Mouse (Mus musculus) layer of hippocampus, postnatal 14 days (tissue): ENCODE measurements around the gene Gm9803. TPM values are rescaled to one million over a fixed set of nuclear protein-coding genes. Genes with fewer than 3 reads are reported as not detected.

Source experiments
- DNase-seq, 2 experiments: peaks; one replicate each; pipeline ENCODE4 v3.0.0; 2021 to 2022; ENCODE audit warnings: low spot score in 2 of 2, mixed read lengths in 1 of 2
- total RNA-seq, 2 experiments: library from RNA; stranded (reverse); gene quantifications; 2 replicates each; pipeline ENCODE4 v1.2.3; 2021

Gm9803 gene
- total RNA-seq, 2 experiments from 2014 or later: 10.7 TPM; not detected in 1

DNA sequence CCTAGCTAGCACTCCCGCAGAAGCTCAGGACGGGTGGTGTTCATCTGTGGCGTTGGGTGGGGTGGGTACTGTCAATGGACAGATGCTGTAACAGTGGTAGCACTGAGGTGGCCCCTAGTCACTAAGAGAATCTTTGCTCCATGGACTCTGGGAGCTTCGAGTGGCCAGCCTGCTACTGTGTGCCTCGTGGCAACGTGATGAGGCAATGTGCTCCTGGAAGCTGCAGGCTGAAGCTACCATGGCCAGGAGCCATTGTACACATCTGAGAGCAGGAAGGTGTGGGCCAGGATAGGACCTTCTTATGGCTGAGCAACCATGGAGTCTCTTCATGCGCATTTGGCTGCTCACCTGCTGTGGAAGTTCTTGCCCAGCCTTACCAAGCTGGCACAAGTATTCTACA is 14.7 kb upstream of the Gm9803 start:
- no peak for DNase-seq

DNA sequence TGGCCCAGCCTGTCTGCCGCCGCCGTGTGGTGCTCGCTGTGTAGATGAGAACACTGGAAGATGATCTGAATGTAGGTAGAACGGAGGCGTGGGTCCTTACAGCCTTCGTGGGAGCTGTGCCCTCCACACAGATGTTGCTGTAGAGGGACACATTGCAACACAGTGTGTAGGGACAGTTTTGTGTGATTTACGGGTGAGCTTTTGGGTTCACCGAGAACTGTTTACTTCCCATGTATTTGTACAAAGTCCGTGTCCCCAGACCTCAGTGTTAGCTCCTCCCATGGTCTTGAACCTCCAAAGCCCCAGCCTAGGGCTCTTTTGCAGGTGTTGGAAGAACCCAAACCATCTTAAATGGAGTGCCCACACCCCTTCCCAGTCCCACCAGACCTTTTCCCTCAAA is 10.9 kb upstream of the Gm9803 start:
- DNase-seq: no peak

DNA sequence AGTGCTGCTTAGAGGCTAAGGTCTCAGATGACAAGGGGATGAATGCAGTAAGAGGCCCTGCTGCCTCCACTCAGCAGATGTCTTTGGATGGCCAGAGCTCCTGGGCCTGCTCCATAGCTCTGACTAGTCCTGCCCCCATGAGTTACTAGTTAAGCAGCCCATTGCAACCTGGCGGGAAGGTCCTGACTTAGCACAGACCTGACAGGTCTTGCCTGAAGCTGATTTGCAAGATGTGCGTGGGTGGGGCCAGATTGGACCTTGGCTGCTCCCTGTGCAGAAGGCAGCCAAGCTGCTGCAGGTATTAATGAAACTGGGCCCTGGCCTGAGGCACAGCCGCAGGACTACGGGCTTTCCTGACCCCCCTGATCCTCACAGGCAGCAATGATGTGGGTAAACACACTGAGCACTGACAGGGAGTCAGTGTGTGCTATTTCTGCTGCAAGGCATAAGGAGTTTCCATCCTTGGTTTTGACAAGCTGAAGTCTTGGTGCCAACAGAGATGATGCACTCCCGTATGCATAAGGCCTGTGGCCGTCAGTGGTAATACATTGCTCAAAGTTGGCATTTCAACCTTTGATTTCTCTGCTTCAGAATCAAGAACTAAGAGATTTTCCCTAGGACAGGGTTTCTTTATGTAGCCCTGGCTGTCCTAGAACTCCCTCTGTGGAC is 6.8 kb upstream of the Gm9803 start:
- DNase-seq: no peak

DNA sequence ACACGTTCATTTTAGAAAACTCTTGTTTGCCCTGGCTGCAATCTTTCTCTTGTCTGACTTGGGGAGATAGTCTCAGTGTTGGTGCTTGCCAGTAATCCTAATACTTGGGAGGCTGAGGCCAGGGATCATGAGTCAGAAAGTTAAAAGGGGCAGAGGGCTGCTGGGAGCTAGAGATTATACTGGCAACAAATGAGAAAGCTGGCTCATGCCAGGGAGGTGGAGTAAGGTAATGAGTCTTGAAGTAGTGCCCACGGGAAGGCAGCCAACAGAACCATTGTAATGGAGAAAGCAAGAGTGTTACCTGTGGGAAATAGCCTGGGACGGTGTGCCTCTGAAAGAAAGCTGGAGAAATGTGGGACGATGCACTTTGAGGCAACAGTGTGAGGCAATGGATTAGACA is 6.0 kb upstream of the Gm9803 start:
- DNase-seq: no peak

DNA sequence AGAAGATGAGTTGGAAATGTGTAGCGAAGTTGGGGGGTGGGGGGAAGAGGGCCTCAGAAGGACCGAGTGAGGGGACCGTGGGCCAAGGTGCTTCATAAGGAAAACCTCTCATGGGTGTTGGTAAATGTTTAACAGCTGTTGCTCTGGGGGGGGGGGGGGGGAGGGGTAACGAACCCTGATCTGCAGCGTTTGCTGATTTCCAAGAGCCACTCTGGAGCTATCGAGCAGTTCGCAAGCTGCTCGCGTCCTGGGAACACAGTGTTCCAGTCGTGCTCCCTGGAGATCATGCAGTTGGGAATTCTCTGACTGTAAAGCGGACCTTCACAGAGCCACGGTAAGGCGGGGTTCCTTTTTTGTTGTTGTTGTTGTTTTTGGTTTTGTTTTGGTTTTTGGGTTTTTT is 5.5 kb upstream of the Gm9803 start:
- no peak for DNase-seq

DNA sequence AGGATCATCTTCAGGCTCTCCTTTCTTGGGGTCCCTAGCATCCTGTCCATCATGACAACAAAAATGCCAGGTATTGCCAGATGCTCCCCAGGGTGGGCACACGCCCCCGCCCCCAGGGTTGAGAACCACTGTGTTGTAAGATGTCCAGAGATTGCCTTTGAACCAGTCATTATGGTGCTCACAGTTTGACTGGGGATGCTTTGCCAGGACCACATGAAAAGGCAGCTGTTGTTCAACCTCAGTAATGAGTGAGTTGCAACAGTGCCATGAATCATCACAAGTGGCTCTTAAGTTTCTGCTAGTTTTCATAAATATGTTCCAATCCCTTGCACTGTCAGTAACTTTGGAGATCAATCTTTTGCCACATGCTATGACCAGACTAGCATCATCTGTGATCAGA is 3.9 kb upstream of the Gm9803 start:
- DNase-seq: no peak

DNA sequence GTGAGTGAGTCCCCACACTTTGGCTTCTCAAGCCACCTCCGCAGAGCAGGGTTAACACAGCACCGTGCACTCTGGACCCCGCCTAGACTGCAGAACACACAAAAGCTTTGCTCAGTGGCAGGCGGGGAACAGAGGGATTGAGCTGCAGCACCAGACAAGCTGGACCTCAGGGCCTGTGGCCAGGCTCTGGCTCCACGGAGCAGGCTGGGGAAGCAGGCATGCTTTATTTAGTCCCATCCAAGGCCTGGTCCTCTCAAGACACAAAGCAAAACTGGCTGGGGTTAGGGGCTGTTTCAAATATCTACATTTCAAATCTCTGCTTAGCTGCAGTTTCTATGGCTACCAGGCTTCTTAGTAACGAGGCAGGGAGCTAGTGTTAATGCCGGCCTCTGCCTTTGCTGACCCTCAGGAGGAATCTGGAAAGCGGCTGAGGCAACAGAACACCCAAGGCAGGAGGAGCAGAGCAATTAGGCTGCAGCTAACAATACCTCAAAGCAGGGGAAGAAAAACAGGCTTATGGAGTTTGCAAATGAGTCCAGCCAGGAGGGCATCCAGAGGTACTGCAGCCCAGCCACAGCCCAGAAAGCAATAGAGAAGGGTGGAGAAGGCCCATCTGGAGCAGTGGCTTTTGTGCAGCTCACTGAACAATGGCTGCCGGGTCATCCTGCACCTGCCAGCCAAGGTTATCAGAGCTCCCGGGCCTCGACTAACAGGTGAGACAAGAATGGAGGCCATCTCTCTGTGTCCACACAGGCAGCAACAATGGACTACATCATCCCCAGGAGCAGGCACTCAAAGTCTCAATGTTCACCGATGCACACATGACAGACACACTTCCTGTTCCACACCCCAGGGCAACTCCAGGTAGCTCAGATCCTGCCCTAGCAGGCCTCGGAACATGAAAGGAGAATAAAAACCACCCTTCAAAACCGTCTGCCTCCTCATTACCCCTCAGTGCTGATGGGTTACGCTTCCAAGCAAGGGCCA is 3.7 kb downstream of the Gm9803 start:
- peak; percentile 29 to 59 for DNase-seq

DNA sequence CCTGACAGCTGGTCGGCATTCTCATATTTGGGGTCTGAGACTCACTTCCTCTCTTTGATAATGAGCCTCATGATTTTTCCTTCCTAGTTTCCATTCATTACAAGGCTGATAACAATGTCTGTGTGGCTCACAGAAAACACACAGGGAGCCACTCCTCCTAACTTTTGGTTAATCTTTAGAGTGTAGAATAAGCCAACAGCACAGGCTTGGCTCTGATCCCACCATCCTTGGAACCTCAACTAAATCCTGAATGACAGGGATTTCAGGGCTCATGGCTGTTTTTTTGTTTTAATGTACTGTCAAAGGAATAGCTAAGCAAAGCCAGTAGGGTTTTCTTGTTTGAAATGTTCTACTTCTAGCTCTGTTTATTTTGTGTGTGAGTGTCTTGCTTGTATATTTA is 10.5 kb downstream of the Gm9803 start:
- no peak for DNase-seq

DNA sequence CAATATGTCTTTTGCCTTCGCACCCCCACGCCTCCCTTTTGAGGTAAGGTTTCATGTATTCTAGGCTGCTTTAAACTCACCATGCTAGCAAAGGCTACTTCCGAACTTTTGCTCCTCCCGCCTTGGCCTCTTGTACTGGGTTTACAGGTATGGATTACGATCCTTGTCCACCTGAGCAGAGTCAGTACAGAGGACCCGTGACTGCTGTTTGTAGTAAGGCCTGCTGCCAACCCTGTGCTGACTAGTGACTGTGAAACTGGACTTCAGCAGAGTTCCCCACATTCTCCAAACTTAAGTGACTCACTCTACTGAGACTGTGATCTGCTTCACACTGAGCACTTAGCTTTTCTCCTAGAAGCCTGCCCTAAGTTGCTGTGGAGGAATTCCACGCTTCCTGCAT is 13.8 kb downstream of the Gm9803 start:
- DNase-seq: no peak

DNA sequence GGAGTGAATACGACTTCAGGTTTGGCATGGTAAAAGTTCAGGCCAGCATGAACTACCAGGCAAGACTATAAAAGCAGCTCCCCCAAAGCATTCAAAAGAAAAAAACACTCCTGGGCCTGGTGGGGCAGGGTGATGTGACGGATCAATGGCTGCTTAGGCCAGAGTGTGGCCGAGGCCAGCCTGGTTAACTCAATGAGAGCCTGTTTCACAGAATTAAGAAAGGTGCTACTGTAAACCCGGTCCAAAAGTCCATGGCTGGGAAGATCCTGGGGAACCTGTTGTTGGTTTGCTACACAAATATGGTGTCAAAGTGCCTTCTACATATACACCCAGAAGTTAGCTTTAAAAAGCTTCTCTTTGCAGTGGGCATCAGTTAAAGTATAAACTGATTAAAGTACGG is 14.9 kb downstream of the Gm9803 start:
- DNase-seq: no peak

DNA sequence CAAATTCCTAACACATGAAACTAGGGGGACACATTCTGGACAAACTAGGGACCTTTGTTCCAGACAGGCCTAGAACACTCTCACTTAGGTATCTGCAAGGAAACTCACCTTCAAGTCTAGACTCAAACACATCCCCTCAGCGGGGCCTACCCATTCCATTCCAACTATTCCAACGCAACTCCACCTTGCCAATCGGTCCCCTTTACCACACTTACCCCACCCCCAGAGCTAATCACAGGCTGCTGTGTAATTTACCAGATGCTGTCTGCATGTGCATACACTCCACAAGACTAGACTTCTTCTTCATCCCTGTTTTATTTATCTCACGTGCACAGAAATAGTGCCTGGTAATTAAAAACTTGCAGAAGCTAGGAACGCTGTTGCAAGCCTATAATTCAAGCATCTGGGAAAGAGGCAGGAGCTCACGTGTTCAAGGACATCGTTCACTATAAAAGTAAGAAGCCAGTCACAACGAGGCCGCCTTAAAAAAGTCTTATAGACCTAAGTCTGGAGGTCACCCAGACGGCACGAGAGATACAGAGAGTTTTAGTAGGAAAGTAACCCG is 15.9 kb downstream of the Gm9803 start:
- DNase-seq: no peak

DNA sequence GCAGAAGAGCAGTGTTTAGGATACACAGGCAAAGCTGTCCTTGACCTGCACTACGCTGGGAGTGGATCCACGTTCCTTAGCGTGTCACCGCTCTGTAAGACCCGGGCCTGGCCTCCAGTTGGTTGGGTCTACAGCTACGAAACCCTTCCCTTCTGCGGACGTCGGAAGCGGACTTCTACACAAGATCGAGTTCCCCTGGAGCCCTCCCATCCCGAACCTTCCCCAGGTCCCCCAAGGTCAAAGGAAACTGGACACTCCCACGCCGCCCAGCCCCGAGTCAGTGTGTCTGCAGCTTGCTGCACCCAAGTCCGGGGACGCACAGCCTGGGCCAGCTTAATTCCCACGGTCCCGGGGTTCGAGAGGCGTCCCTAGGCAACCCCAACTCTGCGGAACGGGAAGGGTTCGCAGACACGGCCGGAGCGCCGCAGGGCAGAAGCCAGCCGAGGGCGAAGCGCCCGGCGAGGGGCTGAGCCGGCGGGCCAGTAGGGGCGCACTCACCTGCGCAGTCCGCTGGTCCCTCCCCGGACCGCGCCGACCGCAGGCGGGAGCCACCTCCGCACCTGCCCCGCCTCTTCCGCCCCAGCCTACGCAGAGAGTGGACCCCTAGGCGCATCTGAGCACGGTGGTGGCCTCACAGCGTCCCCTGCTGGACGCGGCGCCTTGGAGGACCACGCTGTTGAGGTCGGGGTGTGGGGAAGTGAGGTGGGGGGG is 16.7 kb downstream of the Gm9803 start, which contains the start of gene 1700021F05Rik:
Gene 1700021F05Rik, minus strand, starts transcription at position 553 of the 711 bp plus-strand sequence.
- DNase-seq: peak; percentile 93 to 95

DNA sequence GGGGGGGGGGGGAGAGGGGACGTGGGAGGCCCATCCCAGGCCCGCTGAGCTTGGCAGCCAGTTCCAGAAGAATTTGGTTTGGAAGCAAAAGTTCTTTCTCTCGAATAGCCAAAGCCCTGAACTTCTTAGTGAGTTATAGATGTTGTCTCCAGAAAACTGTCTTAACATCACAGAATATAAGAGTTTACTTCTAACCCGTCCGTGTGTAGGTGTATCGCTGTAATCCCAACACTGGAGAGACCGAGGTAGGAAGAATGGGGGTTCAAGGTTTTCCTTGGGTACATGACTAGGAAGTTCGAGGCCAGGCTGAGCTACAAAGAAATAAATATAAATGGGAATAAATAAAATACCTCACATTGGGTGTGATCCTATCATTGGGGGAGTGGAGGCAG is 17.3 kb downstream of the Gm9803 start:
- no peak for DNase-seq

DNA sequence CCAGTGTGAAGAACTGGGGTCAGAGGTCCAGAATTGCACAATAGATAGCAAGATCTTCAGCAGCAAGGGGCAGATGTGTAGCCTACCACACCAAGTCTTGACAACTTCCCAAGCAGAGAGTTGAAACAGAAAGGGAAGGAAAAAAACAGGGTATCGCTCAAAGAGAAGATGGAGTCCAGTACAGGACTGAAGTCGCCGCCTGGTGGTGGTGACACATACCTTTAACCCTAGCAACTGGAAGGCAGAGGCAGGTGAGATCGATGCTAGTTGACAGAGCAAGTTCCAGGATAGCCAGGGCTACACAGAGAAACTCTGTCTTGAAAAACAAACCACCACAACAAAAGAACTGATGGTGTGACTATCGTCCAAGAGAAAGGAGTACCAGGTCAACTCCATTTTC is 25.5 kb downstream of the Gm9803 start:
- DNase-seq: no peak

DNA sequence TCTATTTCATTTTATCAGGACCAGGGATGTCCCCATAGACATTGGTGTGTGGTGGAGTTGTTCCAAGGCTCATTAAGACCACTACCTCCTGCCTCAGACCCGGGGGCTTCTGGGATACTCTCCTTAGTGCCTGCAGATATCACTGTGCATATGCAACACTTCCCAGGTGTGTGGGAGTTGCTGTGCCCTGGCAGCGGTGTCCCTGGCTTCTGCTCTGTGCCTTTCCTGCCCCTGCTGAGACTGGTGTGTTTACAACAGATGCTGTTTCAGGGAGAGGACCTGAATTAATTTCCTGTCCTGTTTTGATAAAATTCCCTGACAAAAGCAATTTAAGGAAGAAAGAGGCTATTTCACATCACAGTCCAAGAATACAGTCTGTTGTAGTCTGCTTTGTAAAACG is 27.0 kb downstream of the Gm9803 start:
- no peak for DNase-seq

DNA sequence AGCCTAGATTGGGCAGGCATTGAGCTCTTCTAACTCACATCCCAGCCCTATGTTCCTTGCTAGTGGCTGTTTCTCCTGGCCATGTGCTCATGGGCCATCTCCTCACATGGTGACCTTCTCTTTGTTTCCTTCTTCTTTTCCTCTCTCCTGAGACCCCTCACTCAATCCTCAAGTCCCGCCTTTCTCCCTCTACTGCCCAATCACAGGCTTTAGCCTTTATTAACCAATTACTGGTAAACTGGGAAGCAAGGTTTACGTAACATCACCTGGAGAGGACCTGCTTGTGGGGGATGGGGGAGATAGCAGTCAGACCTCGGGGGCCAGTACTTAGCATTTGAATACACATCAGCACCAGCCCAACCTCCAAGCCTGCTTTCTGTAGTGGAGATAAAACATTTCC is 27.5 kb downstream of the Gm9803 start:
- no peak for DNase-seq

DNA sequence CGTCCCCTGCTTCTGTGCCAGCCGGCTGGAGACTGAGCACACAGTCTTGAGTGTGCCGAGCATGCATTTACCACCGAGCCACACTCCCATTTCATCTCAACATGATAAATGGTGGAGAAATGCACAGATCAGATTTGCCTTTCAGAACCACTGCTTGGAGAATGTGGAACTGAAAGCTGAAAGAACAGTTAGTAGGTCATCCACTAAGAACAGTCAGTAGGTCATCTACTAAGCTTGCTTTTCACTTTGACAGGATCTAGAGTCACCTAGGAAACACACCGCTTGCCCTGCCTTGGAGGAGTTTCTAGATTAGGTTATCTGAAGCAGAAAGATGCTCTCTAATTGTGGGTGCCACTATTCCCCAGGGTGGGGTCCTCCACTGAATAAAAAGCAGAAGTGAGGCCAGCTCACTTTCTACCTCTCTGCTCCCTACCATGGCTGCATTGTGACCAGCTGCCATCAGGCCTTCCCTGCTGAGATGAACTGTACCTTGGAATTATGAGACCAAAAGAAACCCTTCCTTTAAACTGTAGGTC is 33.8 kb downstream of the Gm9803 start:
- DNase-seq: no peak

DNA sequence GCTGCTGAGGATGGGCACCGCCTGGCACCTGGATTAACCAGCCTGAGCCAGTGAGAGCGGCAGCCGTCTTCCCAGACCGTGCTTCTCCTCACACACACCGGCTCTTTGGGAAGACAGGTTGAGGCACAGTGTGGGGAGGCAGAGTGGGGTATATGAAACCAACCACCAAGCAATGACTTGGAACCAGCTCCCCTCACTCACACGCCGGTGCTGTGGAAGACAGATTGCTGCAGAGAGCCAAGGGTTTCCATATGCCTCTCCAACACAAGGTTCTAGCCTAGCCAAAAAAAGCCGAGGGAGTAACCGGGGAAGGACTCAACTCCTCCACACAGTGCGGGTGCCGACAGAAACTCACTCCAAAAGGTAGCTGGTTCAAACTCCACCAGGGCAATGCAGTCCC is 35.4 kb downstream of the Gm9803 start:
- no peak for DNase-seq

DNA sequence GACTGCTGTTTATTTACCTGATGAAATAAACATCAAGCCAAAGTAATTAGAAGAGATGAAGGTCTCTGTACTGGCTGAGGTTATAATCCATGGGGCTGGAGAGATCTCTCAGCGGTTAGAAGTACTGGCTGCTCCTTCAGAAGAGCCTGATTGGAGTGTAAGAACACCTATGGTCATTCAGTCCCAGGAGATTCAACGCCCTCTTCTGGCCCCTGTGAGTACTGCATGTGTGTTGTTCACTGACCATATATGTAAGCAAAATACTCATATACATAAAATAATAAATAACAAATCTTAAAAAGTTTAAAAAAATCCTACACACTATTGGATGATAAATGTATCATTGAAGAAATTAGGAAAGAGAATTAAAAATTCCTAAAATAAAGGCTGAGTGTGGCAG is 36.9 kb downstream of the Gm9803 start:
- no peak for DNase-seq

DNA sequence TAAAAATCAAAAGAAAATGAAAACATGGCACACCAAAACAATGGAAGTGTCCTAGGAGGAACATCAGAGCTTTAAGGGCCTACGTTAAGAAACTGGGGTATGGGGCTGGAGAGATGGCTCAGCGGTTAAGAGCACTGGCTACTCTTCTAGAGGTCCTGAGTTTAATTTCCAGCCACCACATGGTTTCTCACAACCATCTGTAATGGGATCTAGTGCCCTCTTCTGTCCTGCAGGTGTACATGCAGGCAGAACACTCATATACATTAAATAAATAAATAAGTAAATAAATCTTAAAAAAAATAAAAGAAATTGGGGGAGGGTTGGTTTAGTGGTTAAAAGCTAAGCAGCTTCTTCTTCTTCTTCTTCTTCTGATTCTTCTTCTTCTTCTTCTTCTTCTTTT is 37.4 kb downstream of the Gm9803 start:
- no peak for DNase-seq
